ENCODE assay signal across 15 mouse cellular contexts in genomic region chr5:27635941-27636340, GRCm38 (mm10).
"Had no signal": no experiment of that assay in that cellular context is flagged by ENCODE, and none has a peak within 500 bp of the region (broad histone marks: within the 10 kb centered on the region; RNA-seq: fewer than 3 reads in every experiment).

No protein-coding gene starts in this region.

- H3K27me3 ChIP-seq: kidney, embryonic 15.5 days; liver, embryonic 13.5 days; midbrain, embryonic 13.5 days had no signal

- H3K4me3 ChIP-seq: kidney, embryonic 15.5 days; left cerebral cortex, adult 2 months; liver, embryonic 13.5 days; midbrain, embryonic 13.5 days had no signal

- H3K27ac ChIP-seq: kidney, embryonic 15.5 days; left cerebral cortex, adult 2 months; liver, embryonic 13.5 days; macrophage; midbrain, embryonic 13.5 days; stomach, postnatal 0 days had no signal

- H3K4me1 ChIP-seq: kidney, embryonic 15.5 days; liver, embryonic 13.5 days; midbrain, embryonic 13.5 days had no signal

- ATAC-seq: midbrain, embryonic 13.5 days; midbrain, embryonic 16.5 days had no signal

- DNase-seq: kidney, adult 8-10 months; kidney, postnatal 10 days; kidney, postnatal 36 days; layer of hippocampus, adult 9-11 months; liver, embryonic 13.5 days; lung, adult 2 months; lung, postnatal 14 days; thymus, adult 2 months; thymus, postnatal 14 days had no signal
